Mouse (Mus musculus) spleen, postnatal 0 days (tissue): Measurements from ENCODE around the gene 2010109A12Rik. TPM values are rescaled to one million over a fixed set of nuclear protein-coding genes. Genes with fewer than 3 reads are reported as not detected.

ENCODE experiments used
- polyA plus RNA-seq: library from polyadenylated mRNA; unstranded; fragments of >200 nt; fragmentation: Nextera tagmentation; extraction: Ambion mirVana; gene quantifications from 2 replicates; pipeline ENCODE4 v1.2.1, GENCODE M21; 2015

The 2010109A12Rik gene
- 2.7 and 3.0 TPM in 2 replicates for polyA plus RNA-seq

GRCm38 (mm10) chr5:93206109-93207005 lies at the start of gene 2010109A12Rik, which contains the start of gene Ccni:
TSS of gene 2010109A12Rik (plus strand) at chr5:93206518.
TSS of gene Ccni (minus strand) at chr5:93206495.

Other genes with a start within 250 kb of the 2010109A12Rik start
- not detected in 2 replicates for gene Sowahb, start 161.5 kb upstream of the 2010109A12Rik start, polyA plus RNA-seq
- 34.0 and 39.8 TPM in 2 replicates for gene Sept11, start 113.1 kb upstream of the 2010109A12Rik start, polyA plus RNA-seq
- 67.5 and 68.9 TPM in 2 replicates for gene Ccni, start within 50 bp of the 2010109A12Rik start, polyA plus RNA-seq
- 22.6 and 27.7 TPM in 2 replicates for gene Ccng2, start 60.7 kb downstream of the 2010109A12Rik start, polyA plus RNA-seq